Mouse (Mus musculus): ENCODE results near the gene Camk2b.

- TF ChIP-seq CTCF (IDR thresholded peaks at IDR 0.05; ENCODE audit: low read depth) (peak; percentile 44), EP300 (IDR thresholded peaks at IDR 0.05; ENCODE audit: low read depth) (no peak)
Observed at GRCm38 (mm10) chr11:5953130-5953765, 112.9 kb downstream of the Camk2b start.
